Mouse (Mus musculus): ENCODE measurements around the gene Lrrc8a. TPM values are rescaled to one million over a fixed set of nuclear protein-coding genes. Genes with fewer than 3 reads are reported as not detected.

Lrrc8a gene
- total RNA-seq (2021): 10 to 100 TPM; 56.7 to 67.8 TPM

- intact Hi-C loops (cut with DNase I): loop anchor here (1.0 kb wide), 3 partner anchors 31 to 59 kb away; partner anchors contain the start of gene Spout1
Observed at GRCm38 (mm10) chr2:30237199-30237880, at the start of gene Lrrc8a. TSS of gene Lrrc8a (plus strand) at chr2:30237715.

GRCm38 (mm10) chr2:30191790-30192580, 45.5 kb upstream of the Lrrc8a start:
- DNase-seq: no peak
- intact Hi-C loops (cut with DNase I): no loop called here

More at GRCm38 (mm10) chr2:30237199-30237880, at the start of gene Lrrc8a:
- DNase-seq: peak; percentile 100

- DNase-seq: no peak
- intact Hi-C loops (cut with DNase I): no loop called here
Observed at GRCm38 (mm10) chr2:30194656-30195055, 42.9 kb upstream of the Lrrc8a start.

GRCm38 (mm10) chr2:30198021-30198420, 39.5 kb upstream of the Lrrc8a start:
- no peak for DNase-seq
- intact Hi-C loops (cut with DNase I): no loop called here

- intact Hi-C loops (cut with DNase I): no loop called here
- DNase-seq: no peak
Observed at GRCm38 (mm10) chr2:30199984-30200383, 37.5 kb upstream of the Lrrc8a start.

GRCm38 (mm10) chr2:30200388-30200925, 37.1 kb upstream of the Lrrc8a start:
- intact Hi-C loops (cut with DNase I): no loop called here
- DNase-seq: no peak

GRCm38 (mm10) chr2:30203439-30203838, 34.1 kb upstream of the Lrrc8a start:
- no peak for DNase-seq
- intact Hi-C loops (cut with DNase I): loop anchor here (2.0 kb wide), 1 partner anchor 25 kb away; the partner anchor contains the start of gene Spout1

- DNase-seq: peak in 1 of 2 experiments; percentile 44
- intact Hi-C loops (cut with DNase I): loop anchor here (2.0 kb wide), 1 partner anchor 66 kb away; no protein-coding TSS in a partner anchor
Observed at GRCm38 (mm10) chr2:30205255-30205628, 32.3 kb upstream of the Lrrc8a start.

- intact Hi-C loops (cut with DNase I): loop anchor here (1.0 to 2.0 kb wide), 2 partner anchors 32 to 65 kb away; partner anchors contain the start of gene Lrrc8a
- DNase-seq: peak; percentile 94 to 96
Observed at GRCm38 (mm10) chr2:30205629-30206357, 31.7 kb upstream of the Lrrc8a start, which contains the start of gene Kyat1. TSS of gene Kyat1 (minus strand) at chr2:30205847.

GRCm38 (mm10) chr2:30207401-30207800, 30.1 kb upstream of the Lrrc8a start:
- intact Hi-C loops (cut with DNase I): no loop called here
- DNase-seq: no peak

GRCm38 (mm10) chr2:30207886-30208285, 29.6 kb upstream of the Lrrc8a start:
- DNase-seq: no peak
- intact Hi-C loops (cut with DNase I): no loop called here

- intact Hi-C loops (cut with DNase I): no loop called here
Observed at GRCm38 (mm10) chr2:30211408-30212168, 25.9 kb upstream of the Lrrc8a start.

GRCm38 (mm10) chr2:30212169-30212545, 25.4 kb upstream of the Lrrc8a start:
- intact Hi-C loops (cut with DNase I): no loop called here
- DNase-seq: no peak

More at GRCm38 (mm10) chr2:30211408-30212168, 25.9 kb upstream of the Lrrc8a start:
- no peak for DNase-seq

- DNase-seq: no peak
- intact Hi-C loops (cut with DNase I): no loop called here
Observed at GRCm38 (mm10) chr2:30212951-30213350, 24.6 kb upstream of the Lrrc8a start.

GRCm38 (mm10) chr2:30214745-30215144, 22.8 kb upstream of the Lrrc8a start:
- DNase-seq: no peak

GRCm38 (mm10) chr2:30215493-30215892, 22.0 kb upstream of the Lrrc8a start:
- peak; percentile 22 to 32 for DNase-seq
- intact Hi-C loops (cut with DNase I): no loop called here

More at GRCm38 (mm10) chr2:30214745-30215144, 22.8 kb upstream of the Lrrc8a start:
- intact Hi-C loops (cut with DNase I): no loop called here

GRCm38 (mm10) chr2:30216293-30216692, 21.2 kb upstream of the Lrrc8a start:
- no peak for DNase-seq

GRCm38 (mm10) chr2:30235593-30235992, 1.9 kb upstream of the Lrrc8a start:
- DNase-seq: no peak
- intact Hi-C loops (cut with DNase I): no loop called here

More at GRCm38 (mm10) chr2:30216293-30216692, 21.2 kb upstream of the Lrrc8a start:
- intact Hi-C loops (cut with DNase I): no loop called here

- no peak for DNase-seq
- intact Hi-C loops (cut with DNase I): loop anchor here (1.0 kb wide), 3 partner anchors 30 to 58 kb away; partner anchors contain the start of gene Spout1
Observed at GRCm38 (mm10) chr2:30236426-30237198, 903 bp upstream of the Lrrc8a start.
